Mouse (Mus musculus) kidney, embryonic 16.5 days (tissue): ENCODE data around the gene Lama1. TPM values are rescaled to one million over a fixed set of nuclear protein-coding genes. Genes with fewer than 3 reads are reported as not detected.
A peak's percentile ranks its signal among the peaks of the same experiment; 100 is the strongest.

Experiments
- ATAC-seq: fragments of 200-750 bp; cut with Nextera tagmentation; 2 replicates; pipeline ENCODE4 v1.8.0; 2017; ENCODE audit warnings: moderate TSS enrichment; ENCODE audit not compliant: low FRiP score, low TSS enrichment
- H3K27ac ChIP-seq: fragments of 300-500 bp; sonication (generic); 2 replicates; pipeline ENCODE4 v1.5.1; 2014; ENCODE audit warnings: low read length
- H3K27me3 ChIP-seq: fragments of 300-500 bp; sonication (generic); 2 replicates; pipeline ENCODE4 v1.6.1; 2014; ENCODE audit warnings: low read length, control low read depth, mixed read lengths; ENCODE audit not compliant: insufficient read depth
- H3K36me3 ChIP-seq: fragments of 300-500 bp; sonication (generic); 2 replicates; pipeline ENCODE4 v1.6.1; 2014; ENCODE audit warnings: low read length, control low read depth, mixed read lengths; ENCODE audit not compliant: insufficient read depth
- H3K4me1 ChIP-seq: fragments of 300-500 bp; sonication (generic); 2 replicates; pipeline ENCODE4 v1.6.1; 2014; ENCODE audit warnings: low read length, control low read depth, mixed read lengths; ENCODE audit not compliant: insufficient read depth
- H3K4me2 ChIP-seq: fragments of 300-500 bp; sonication (generic); replicated peaks from 2 replicates; pipeline ENCODE4 v1.6.1; 2014; ENCODE audit warnings: low read depth, low read length
- H3K4me3 ChIP-seq: fragments of 300-500 bp; sonication (generic); 2 replicates; pipeline ENCODE4 v1.5.1; 2014; ENCODE audit warnings: mild to moderate bottlenecking, low read length
- H3K9ac ChIP-seq: fragments of 300-500 bp; sonication (generic); replicated peaks from 2 replicates; pipeline ENCODE4 v1.6.1; 2014; ENCODE audit warnings: low read length
- H3K9me3 ChIP-seq: fragments of 300-500 bp; sonication (generic); 2 replicates; pipeline ENCODE4 v1.6.1; 2016; ENCODE audit warnings: low read length, control low read depth
- WGBS: fragments of 180-500 bp; shearing (Covaris S2); extraction: QIAGEN DNeasy Blood & Tissue Kit; methylation state at CpG from one replicate; pipeline ENCODE4 v1.1.7; 2014; 5-methylcytosine and 5-hydroxymethylcytosine counted together
- polyA plus RNA-seq: library from polyadenylated mRNA; unstranded; fragments of >200 nt; fragmentation: Nextera tagmentation; extraction: Ambion mirVana; gene quantifications from 2 replicates; pipeline ENCODE4 v1.2.1, GENCODE M21; 2015

Gene Lama1
- 45.6 and 50.7 TPM in 2 replicates for polyA plus RNA-seq

- Histone ChIP-seq H3K36me3 (no peaks in the 10 kb centered on the region), H3K27ac (peak within 1 kb of the TSS; percentile 69), H3K4me3 (peak within 1 kb of the TSS; percentile 76), H3K4me2 (peak within 1 kb of the TSS; percentile 90), H3K4me1 (peaks cover 34% of the 10 kb centered on the region), H3K27me3 (no peaks in the 10 kb centered on the region), H3K9me3 (no peaks in the 10 kb centered on the region), H3K9ac (peak within 1 kb of the TSS; percentile 82)
- WGBS: 3% methylated on average over 25 of the region's 32 CpGs
- ATAC-seq: peak; percentile 97
These were observed at the start of gene Lama1 for GRCm38 (mm10) chr17:67696694-67697386. TSS of gene Lama1 (plus strand) at chr17:67697259.

- no peaks in the 10 kb centered on the region for H3K9me3 ChIP-seq
- no peak for ATAC-seq
- 12% methylated on average over 4 of the region's 4 CpGs for WGBS
- no peak overlapping the region for H3K9ac ChIP-seq
- H3K36me3 ChIP-seq: no peaks in the 10 kb centered on the region
- no peak overlapping the region for H3K27ac ChIP-seq
- no peaks in the 10 kb centered on the region for H3K27me3 ChIP-seq
- no peak overlapping the region for H3K4me3 ChIP-seq
- no peaks in the 10 kb centered on the region for H3K4me1 ChIP-seq
- no peak overlapping the region for H3K4me2 ChIP-seq
These were observed 45.6 kb upstream of the Lama1 start for GRCm38 (mm10) chr17:67651506-67651905.

GRCm38 (mm10) chr17:67664299-67664698 lies 32.8 kb upstream of the Lama1 start:
- no peak for ATAC-seq
- Histone ChIP-seq H3K27me3 (no peaks in the 10 kb centered on the region), H3K4me1 (no peaks in the 10 kb centered on the region), H3K4me2 (no peak overlapping the region), H3K9ac (no peak overlapping the region), H3K4me3 (no peak overlapping the region), H3K27ac (no peak overlapping the region), H3K9me3 (no peaks in the 10 kb centered on the region), H3K36me3 (no peaks in the 10 kb centered on the region)
- 73% methylated on average over 3 of the region's 3 CpGs for WGBS

GRCm38 (mm10) chr17:67666981-67667380 lies 30.1 kb upstream of the Lama1 start:
- Histone ChIP-seq H3K4me1 (no peaks in the 10 kb centered on the region), H3K27ac (no peak overlapping the region), H3K4me3 (no peak overlapping the region), H3K9me3 (no peaks in the 10 kb centered on the region), H3K36me3 (no peaks in the 10 kb centered on the region), H3K27me3 (no peaks in the 10 kb centered on the region), H3K4me2 (no peak overlapping the region), H3K9ac (no peak overlapping the region)
- no peak for ATAC-seq
- 74% methylated on average over 5 of the region's 5 CpGs for WGBS

- WGBS: 8% methylated on average over 3 of the region's 3 CpGs
- Histone ChIP-seq H3K4me3 (no peak overlapping the region), H3K4me1 (no peaks in the 10 kb centered on the region), H3K36me3 (no peaks in the 10 kb centered on the region), H3K27ac (no peak overlapping the region), H3K9me3 (no peaks in the 10 kb centered on the region), H3K4me2 (no peak overlapping the region), H3K9ac (no peak overlapping the region), H3K27me3 (no peaks in the 10 kb centered on the region)
- ATAC-seq: peak; percentile 67; the same call in 1 of the 2 replicates
These were observed 29.1 kb upstream of the Lama1 start for GRCm38 (mm10) chr17:67667981-67668380.

GRCm38 (mm10) chr17:67678576-67678975 lies 18.5 kb upstream of the Lama1 start:
- no peak for ATAC-seq
- no peaks in the 10 kb centered on the region for H3K27me3 ChIP-seq
- no peaks in the 10 kb centered on the region for H3K36me3 ChIP-seq
- no peaks in the 10 kb centered on the region for H3K9me3 ChIP-seq
- H3K9ac ChIP-seq: no peak overlapping the region
- H3K4me2 ChIP-seq: no peak overlapping the region
- no peak overlapping the region for H3K27ac ChIP-seq
- 91% methylated on average over 1 of the region's 1 CpGs for WGBS
- H3K4me1 ChIP-seq: peaks cover 4% of the 10 kb centered on the region; the same call in 1 of the 2 replicates
- H3K4me3 ChIP-seq: no peak overlapping the region

- no peak overlapping the region for H3K4me2 ChIP-seq
- no peak for ATAC-seq
- H3K9ac ChIP-seq: no peak overlapping the region
- H3K27me3 ChIP-seq: no peaks in the 10 kb centered on the region
- H3K36me3 ChIP-seq: no peaks in the 10 kb centered on the region
- WGBS: 57% methylated on average over 6 of the region's 6 CpGs
- no peak overlapping the region for H3K27ac ChIP-seq
- H3K4me1 ChIP-seq: peaks cover 20% of the 10 kb centered on the region
- no peaks in the 10 kb centered on the region for H3K9me3 ChIP-seq
- H3K4me3 ChIP-seq: no peak overlapping the region
These were observed 16.0 kb upstream of the Lama1 start for GRCm38 (mm10) chr17:67681084-67681483.

GRCm38 (mm10) chr17:67685022-67685743 lies 11.9 kb upstream of the Lama1 start:
- Histone ChIP-seq H3K27ac (peak overlapping the region; percentile 66), H3K36me3 (no peaks in the 10 kb centered on the region), H3K4me2 (peak overlapping the region; percentile 39), H3K4me3 (no peak overlapping the region), H3K4me1 (peaks cover 25% of the 10 kb centered on the region), H3K9me3 (no peaks in the 10 kb centered on the region), H3K9ac (no peak overlapping the region), H3K27me3 (no peaks in the 10 kb centered on the region)
- peak; percentile 76 for ATAC-seq
- WGBS: 15% methylated on average over 14 of the region's 14 CpGs

- H3K27me3 ChIP-seq: no peaks in the 10 kb centered on the region
- no peak for ATAC-seq
These were observed 9.6 kb upstream of the Lama1 start for GRCm38 (mm10) chr17:67687505-67687904.

GRCm38 (mm10) chr17:67690689-67691088 lies 6.4 kb upstream of the Lama1 start:
- H3K4me3 ChIP-seq: no peak overlapping the region
- H3K36me3 ChIP-seq: no peaks in the 10 kb centered on the region
- no peak for ATAC-seq
- H3K9me3 ChIP-seq: no peaks in the 10 kb centered on the region
- H3K4me1 ChIP-seq: peaks cover 14% of the 10 kb centered on the region
- no peaks in the 10 kb centered on the region for H3K27me3 ChIP-seq
- H3K4me2 ChIP-seq: no peak overlapping the region
- no peak overlapping the region for H3K9ac ChIP-seq
- H3K27ac ChIP-seq: no peak overlapping the region
- WGBS: 49% methylated on average over 4 of the region's 4 CpGs

More at GRCm38 (mm10) chr17:67687505-67687904, 9.6 kb upstream of the Lama1 start:
- Histone ChIP-seq H3K4me3 (no peak overlapping the region), H3K4me1 (peaks cover 21% of the 10 kb centered on the region), H3K36me3 (no peaks in the 10 kb centered on the region), H3K27ac (no peak overlapping the region), H3K4me2 (no peak overlapping the region), H3K9ac (no peak overlapping the region), H3K9me3 (no peaks in the 10 kb centered on the region)
- 81% methylated on average over 6 of the region's 6 CpGs for WGBS
